Mouse (Mus musculus) erythroblast, embryonic 14.5 days (primary cell): Measurements from ENCODE around the gene Tspan12. TPM values are rescaled to one million over a fixed set of nuclear protein-coding genes. Genes with fewer than 3 reads are reported as not detected.
"Not testable (repeated sequence)": the region's sequence is repeated elsewhere in the genome, so short reads cannot be mapped to it uniquely, and the experiment has no call there.

Experiments
- H3K27me3 ChIP-seq: 2 replicates; pipeline ENCODE4 v1.6.1; 2012; ENCODE audit warnings: inconsistent platforms; ENCODE audit not compliant: control insufficient read depth
- H3K36me3 ChIP-seq: 2 replicates; pipeline ENCODE4 v1.6.1; 2012; ENCODE audit warnings: mild to moderate bottlenecking, inconsistent platforms; ENCODE audit not compliant: control insufficient read depth
- H3K4me1 ChIP-seq: 2 replicates; pipeline ENCODE4 v1.6.1; 2012; ENCODE audit warnings: inconsistent platforms; ENCODE audit not compliant: control insufficient read depth
- H3K4me3 ChIP-seq: replicated peaks from 2 replicates; pipeline ENCODE3; 2012; ENCODE audit warnings: moderate library complexity, mild to moderate bottlenecking, inconsistent platforms
- H3K9me3 ChIP-seq: 2 replicates; pipeline ENCODE4 v1.6.1; 2012; ENCODE audit warnings: low read length, inconsistent platforms, mixed read lengths; ENCODE audit not compliant: control insufficient read depth
- GATA1 ChIP-seq: IDR thresholded peaks from 2 replicates; pipeline ENCODE4 v1.6.1; 2012; ENCODE audit warnings: low read length, inconsistent platforms, mixed read lengths
- TAL1 ChIP-seq: IDR thresholded peaks from 3 replicates; pipeline ENCODE4 v1.6.1; 2012; ENCODE audit warnings: low read length, inconsistent platforms, mixed read lengths
- polyA plus RNA-seq: library from polyadenylated mRNA; stranded (reverse); fragments of >175 nt; gene quantifications from 2 replicates; pipeline ENCODE4 v1.2.3, GENCODE M21; 2012

Tspan12 gene
- polyA plus RNA-seq, 1 experiment = not detected

DNA sequence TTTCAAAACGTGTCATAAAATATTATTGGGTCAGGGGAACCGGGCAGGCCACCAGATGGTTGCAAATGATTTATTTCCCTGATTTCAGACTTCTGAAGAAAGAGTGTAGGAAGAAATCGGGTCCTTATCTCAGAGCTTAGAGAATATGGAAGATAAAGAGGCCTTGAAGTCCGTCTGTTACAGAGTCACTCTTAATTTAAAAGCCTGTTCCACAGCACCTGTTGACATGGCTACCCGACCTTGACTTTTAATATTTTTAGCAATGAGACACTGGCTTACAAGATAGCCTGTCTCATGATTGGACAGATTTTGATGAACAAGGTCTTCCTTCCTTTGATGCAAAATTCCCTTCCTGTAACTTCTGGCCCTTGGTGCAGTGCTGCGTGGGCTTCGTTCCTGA, 61.0 kb downstream of the Tspan12 start:
- Histone ChIP-seq H3K4me3 (no peak overlapping the region), H3K4me1 (peaks cover 48% of the 10 kb centered on the region), H3K27me3 (no peaks in the 10 kb centered on the region)

DNA sequence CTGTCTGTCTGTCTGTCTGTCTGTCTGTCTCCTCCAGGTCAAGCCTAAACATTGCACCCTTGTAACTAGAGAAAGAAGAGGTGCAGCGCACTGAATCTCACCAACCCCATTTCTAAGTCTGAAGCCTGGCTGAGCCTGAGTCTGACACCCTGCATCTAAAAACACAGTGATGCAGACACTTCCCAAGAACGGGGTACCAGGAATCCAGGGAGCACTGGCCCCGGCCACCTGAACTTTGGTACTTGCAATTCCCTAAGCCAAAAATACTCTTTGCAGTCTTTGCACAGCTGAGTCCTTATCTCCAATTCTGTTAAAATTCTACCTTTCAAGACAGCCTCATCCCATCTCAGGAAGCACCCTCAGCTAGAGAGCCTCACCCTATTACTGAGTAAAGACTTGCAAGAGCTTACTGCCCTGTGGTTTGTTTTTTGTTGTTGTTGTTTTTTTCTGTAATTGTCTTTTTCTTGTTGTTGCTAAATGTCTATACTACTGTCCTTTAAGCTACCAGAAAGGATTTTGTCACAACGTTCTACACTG, 61.7 kb downstream of the Tspan12 start:
- H3K36me3 ChIP-seq = no peaks in the 10 kb centered on the region
- no peak overlapping the region for H3K4me3 ChIP-seq
- peaks cover 51% of the 10 kb centered on the region for H3K4me1 ChIP-seq
- H3K27me3 ChIP-seq = no peaks in the 10 kb centered on the region
- H3K9me3 ChIP-seq = no peaks in the 10 kb centered on the region
- TF ChIP-seq TAL1 = no peak

More for the DNA sequence above, 61.0 kb downstream of the Tspan12 start:
- Histone ChIP-seq H3K36me3 (no peaks in the 10 kb centered on the region), H3K9me3 (no peaks in the 10 kb centered on the region)
- TF ChIP-seq TAL1 (no peak), GATA1 (no peak)

DNA sequence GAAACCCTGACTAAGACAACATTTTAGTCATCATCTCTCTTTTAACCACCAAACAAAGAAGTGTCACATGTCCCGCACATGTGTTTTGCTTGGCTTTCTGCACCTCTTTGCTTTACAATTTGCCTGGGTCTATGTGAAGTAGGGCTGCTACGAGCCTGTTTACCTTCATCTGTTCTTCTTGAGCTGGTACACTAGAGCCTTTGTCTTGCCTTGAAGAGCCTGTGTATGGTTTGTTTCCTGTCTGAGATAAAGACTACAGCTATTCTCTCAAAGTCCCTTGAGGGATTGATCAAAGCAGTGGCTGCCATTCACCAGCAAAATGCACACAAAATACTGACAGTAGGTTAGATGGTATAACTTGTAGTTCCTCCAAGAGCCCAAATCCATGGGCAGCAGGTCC, 62.3 kb downstream of the Tspan12 start:
- H3K4me1 ChIP-seq = peaks cover 53% of the 10 kb centered on the region

DNA sequence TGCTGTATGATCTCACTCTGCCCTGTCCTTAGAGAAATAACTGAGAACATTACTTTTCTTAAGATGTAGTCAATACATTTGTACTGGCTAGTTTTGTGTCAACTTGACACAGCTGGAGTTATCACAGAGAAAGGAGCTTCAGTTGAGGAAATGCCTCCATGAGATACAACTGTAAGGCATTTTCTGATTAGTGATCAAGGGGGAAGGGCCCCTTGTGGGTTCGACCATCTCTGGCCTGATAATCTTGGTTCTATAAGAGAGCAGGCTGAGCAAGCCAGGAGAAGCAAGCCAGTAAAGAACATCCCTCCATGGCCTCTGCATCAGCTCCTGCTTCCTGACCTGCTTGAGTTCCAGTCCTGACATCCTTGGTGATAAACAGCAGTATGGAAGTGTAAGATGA, 62.7 kb downstream of the Tspan12 start:
- peaks cover 53% of the 10 kb centered on the region for H3K4me1 ChIP-seq
- not testable (repeated sequence) for H3K27me3 ChIP-seq, H3K4me3 ChIP-seq, H3K9me3 ChIP-seq, H3K36me3 ChIP-seq

More for the DNA sequence above, 62.3 kb downstream of the Tspan12 start:
- H3K9me3 ChIP-seq = no peaks in the 10 kb centered on the region
- no peak overlapping the region for H3K4me3 ChIP-seq
- H3K36me3 ChIP-seq = no peaks in the 10 kb centered on the region
- H3K27me3 ChIP-seq = no peaks in the 10 kb centered on the region
- no peak for TF ChIP-seq GATA1
- no peak for TF ChIP-seq TAL1

DNA sequence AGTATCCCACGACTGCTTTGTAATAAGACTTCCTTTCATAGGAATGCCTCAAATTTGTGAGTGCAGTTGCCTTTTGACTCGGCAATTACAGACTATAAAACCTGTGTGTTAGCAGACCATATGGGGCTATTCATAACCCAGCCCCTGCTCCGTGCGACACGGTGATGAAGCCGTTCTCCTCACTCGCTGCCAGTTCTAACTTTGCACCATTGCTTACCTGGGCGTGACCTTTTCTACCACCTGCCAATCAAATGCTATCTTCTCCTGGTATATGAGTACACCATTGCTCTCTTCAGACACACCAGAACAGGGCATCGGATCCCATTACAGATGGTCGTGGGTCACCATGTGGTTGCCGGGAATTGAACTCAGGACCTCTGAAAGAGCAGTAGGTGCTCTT, 64.6 kb downstream of the Tspan12 start:
- no peak for TF ChIP-seq GATA1
- no peak for TF ChIP-seq TAL1
- H3K9me3 ChIP-seq = no peaks in the 10 kb centered on the region
- peaks cover 53% of the 10 kb centered on the region for H3K4me1 ChIP-seq
- H3K36me3 ChIP-seq = no peaks in the 10 kb centered on the region
- H3K27me3 ChIP-seq = no peaks in the 10 kb centered on the region
- H3K4me3 ChIP-seq = no peak overlapping the region

DNA sequence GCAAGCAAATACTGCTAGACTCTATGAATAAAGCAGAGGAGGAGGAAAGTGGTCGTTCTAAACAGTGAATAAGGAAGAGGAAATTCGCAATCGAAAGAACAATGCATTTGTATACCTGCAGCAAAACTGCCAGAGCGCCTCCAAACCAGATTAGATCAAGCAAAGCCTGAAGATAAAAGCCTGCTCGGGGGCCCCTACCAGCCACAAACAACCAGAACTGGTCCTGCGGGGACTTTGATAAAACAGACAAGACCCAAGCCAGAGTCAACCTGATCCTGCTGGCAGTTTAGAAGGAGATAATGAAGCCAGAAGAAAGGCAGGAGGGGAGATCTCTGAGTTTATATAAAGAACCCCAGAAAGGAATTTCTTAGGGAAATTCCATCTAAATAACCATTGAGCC, 65.0 kb downstream of the Tspan12 start:
- H3K4me1 ChIP-seq = peaks cover 53% of the 10 kb centered on the region
- no peak overlapping the region for H3K4me3 ChIP-seq
- H3K9me3 ChIP-seq = no peaks in the 10 kb centered on the region
- H3K36me3 ChIP-seq = no peaks in the 10 kb centered on the region
- H3K27me3 ChIP-seq = no peaks in the 10 kb centered on the region
- no peak for TF ChIP-seq GATA1
- no peak for TF ChIP-seq TAL1

DNA sequence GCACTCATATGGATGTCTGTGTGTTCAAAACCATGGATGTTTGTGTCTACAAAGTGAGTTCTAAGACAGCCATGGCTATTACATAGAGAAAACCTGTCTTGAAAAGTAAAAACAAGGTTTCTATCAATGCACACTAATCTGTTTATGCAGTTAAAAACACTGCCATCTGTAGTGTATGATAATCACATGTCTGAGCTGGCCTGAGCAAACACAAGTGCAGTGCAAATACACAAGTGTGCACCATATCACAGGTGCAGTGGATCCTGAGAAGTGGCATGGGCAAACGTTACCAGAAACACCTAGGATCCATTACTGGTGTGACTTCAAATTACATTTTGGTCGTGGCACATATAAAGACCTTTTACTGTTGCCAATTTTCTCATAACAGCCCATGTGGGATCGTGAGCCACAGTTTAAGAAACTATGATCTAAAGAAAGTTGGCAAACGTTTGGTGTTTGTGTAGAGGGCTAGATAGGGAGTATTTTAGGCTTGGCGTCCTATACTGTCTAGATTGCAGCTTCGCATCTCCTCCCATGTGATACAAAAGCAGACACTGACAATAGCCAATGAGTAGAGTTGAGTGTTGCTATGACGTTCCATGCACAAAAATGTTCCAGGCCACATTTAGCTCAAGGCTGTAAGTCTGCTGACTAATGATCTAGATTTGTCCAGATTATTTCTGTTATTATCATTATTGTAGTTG, 78.0 kb downstream of the Tspan12 start:
- TF ChIP-seq GATA1 (no peak), TAL1 (no peak)
- H3K36me3 ChIP-seq = no peaks in the 10 kb centered on the region
- no peaks in the 10 kb centered on the region for H3K9me3 ChIP-seq
- no peaks in the 10 kb centered on the region for H3K27me3 ChIP-seq
- H3K4me3 ChIP-seq = no peak overlapping the region
- peaks cover 3% of the 10 kb centered on the region for H3K4me1 ChIP-seq

DNA sequence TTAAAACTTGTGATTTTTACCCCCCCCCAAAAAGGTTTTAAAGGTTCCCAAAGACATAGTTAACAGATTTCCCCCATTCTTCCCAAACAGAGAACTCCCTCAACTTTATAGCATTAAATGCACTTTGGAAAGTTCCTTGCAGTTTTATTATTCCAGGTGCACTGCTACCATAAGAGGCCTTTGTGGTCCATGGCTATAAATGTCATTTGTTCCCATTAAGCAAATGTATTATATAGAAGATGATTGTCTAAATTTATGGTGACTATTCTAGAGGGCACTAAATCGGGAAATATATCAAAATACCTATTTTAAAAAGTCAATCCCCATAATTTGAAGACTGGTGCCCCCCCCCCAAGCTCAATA, 82.9 kb downstream of the Tspan12 start:
- Histone ChIP-seq H3K27me3 (no peaks in the 10 kb centered on the region), H3K4me3 (no peak overlapping the region), H3K9me3 (no peaks in the 10 kb centered on the region), H3K36me3 (no peaks in the 10 kb centered on the region), H3K4me1 (peaks cover 3% of the 10 kb centered on the region)
- TF ChIP-seq GATA1 (no peak), TAL1 (no peak)

DNA sequence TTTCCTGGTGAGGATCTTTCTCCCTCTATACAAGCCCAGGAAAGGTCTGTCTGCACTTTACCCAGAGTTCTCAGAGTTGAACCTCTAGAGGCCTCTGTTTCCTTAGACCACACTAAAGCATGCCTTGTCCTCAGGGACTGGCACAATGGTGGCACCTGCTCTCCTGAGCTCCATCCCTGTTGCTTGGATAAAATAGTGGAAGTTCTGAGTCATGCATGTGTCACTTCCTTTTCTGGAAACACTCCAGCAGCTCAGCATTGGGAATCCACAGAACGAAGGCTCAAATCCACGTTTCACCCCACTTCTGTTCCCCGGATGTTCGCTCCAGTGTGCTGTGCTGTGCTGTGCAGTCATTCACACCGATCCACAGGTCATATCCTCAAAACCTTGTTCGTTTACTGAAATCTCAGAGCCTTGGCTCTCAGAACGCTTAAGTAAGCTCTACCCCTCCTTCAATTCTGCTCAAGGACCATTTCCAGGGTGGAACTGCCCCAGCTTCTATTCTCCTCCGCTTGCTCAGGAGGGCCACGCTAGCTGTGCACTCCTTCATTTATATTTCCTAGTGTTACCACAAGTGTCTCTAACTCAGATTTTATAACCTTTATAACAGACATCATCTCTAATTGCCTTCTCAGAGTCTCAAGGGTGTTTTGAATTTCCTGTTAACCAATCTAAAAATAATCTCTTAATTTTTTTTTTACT, 83.4 kb downstream of the Tspan12 start:
- H3K27me3 ChIP-seq = no peaks in the 10 kb centered on the region
- H3K4me3 ChIP-seq = no peak overlapping the region
- no peaks in the 10 kb centered on the region for H3K36me3 ChIP-seq
- no peaks in the 10 kb centered on the region for H3K9me3 ChIP-seq
- no peaks in the 10 kb centered on the region for H3K4me1 ChIP-seq
- TF ChIP-seq TAL1 = no peak
- TF ChIP-seq GATA1 = no peak

DNA sequence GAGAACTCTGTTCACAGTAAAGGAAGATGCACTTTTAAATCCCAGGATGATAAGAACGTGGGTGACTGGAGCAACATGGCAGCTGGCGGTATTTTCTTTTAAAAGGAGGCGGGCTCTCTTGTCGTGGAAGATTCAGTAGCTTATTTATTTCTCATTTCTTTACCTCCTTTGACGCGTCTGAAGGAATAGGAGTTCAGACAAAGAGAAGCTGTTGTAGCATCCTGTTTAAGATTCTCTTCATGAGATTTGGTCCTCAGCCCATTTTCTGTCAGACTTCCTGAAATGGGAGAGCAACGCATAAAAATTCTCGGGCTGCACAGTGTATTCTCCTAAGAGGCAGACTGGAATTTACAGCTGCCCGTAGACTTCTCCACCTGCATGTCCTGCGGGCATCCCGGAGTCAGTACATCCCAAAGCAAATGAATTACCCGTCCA, 84.5 kb downstream of the Tspan12 start:
- TF ChIP-seq TAL1 (no peak), GATA1 (no peak)
- Histone ChIP-seq H3K9me3 (no peaks in the 10 kb centered on the region), H3K4me1 (no peaks in the 10 kb centered on the region), H3K4me3 (no peak overlapping the region), H3K36me3 (no peaks in the 10 kb centered on the region), H3K27me3 (no peaks in the 10 kb centered on the region)
